Mouse (Mus musculus): ENCODE data around the gene Mchr1. TPM values are rescaled to one million over a fixed set of nuclear protein-coding genes. Genes with fewer than 3 reads are reported as not detected.

Mchr1 gene
- not detected in 4 replicates for total RNA-seq (2023; ENCODE audit: inconsistent age)

DNA sequence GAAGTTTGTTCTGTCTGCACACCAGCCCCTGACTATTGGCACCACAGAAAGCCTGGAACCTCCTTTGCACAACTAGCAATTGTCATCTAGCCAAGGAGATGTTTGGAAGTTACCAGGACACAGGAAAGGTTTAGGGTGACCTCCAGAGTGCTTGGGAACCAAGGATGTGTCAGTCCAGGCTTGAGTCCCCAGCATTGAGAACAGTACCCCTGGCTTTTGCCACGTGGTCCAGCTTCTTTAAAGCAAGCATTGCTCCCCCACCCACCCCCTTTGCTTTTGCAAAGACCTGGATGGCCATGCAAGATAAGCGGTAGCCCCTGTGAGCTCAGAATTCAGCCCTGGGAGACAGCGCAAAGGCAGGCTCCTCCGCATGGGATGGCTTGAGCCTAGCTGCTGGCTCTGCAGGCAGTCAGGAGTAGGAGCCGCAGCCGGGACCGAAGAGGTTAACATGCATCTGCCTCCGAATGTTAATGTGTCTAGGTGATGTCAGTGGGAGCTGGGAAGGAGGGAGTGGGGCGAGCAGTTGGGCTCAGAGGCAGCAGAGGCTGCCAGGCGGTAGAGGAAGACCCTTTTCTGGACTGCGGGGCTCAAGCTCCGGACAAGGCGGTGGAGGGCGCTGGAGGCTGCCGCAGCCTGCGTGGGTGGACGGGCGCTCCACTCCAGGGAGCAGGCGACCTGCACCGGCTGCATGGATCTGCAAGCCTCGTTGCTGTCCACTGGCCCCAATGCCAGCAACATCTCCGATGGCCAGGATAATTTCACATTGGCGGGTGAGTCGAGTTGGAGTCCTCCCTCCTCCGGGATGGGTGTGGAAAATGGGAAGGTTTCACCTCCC, at the start of gene Mchr1:
Gene Mchr1 (plus strand): TSS at position 414 of the 835 bp plus-strand sequence.

DNA sequence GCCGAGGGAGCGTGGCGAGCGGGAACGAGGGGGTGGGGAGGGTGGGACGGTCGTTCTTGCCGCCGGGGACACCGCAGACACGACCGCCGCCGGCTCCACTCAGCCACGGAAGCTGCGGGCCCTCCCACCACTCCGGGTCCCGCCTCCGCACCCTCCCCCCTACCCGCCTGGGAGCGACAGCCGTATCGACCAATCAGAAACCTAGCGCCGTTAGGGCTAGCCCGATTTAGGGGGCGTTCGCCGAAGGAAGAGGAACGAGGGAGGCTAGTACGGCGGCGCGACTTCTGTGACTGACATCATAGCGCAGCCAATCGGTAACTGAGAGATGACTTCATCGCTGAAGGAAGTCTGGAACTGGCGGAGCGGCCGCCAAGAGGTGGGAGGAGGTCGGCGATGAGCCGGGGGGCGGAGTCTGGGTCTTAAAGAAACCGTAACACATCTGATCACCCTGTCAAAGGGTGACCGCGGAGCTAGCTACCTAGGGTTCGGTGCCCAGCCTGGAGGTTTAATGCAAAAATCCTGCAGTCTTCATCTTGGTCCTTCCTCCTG, 44.6 kb upstream of the Mchr1 start, which contains the start of gene Mrtfa:
Gene Mrtfa (minus strand): TSS at position 128 of the 549 bp plus-strand sequence.

Other genes starting within 250 kb of the Mchr1 start
- gene Mrtfa, start 44.7 kb upstream of the Mchr1 start, total RNA-seq (2023; ENCODE audit: inconsistent age): 123 to 131 TPM (median 126 TPM) in 4 replicates
- gene Slc25a17, start 125.3 kb downstream of the Mchr1 start, total RNA-seq (2023; ENCODE audit: inconsistent age): 36.3 to 38.7 TPM (median 36.8 TPM) in 4 replicates
- gene St13, start 164.6 kb downstream of the Mchr1 start, total RNA-seq (2023; ENCODE audit: inconsistent age): 89.2 to 124 TPM (median 109 TPM) in 4 replicates
- gene Xpnpep3, start 164.6 kb downstream of the Mchr1 start, total RNA-seq (2023; ENCODE audit: inconsistent age): 12.4 to 17.8 TPM (median 14.9 TPM) in 4 replicates
- gene Dnajb7, start 172.8 kb downstream of the Mchr1 start, total RNA-seq (2023; ENCODE audit: inconsistent age): not detected in 4 replicates
- gene Rbx1, start 230.8 kb downstream of the Mchr1 start, total RNA-seq (2023; ENCODE audit: inconsistent age): 91.6 to 111 TPM (median 100.0 TPM) in 4 replicates